In genomic region chr8:90955761-90956136, GRCm38 (mm10) we compare ENCODE assay signal across 7 mouse cellular contexts.
DNase-seq lines count a peak whose midpoint lies in the region; ATAC-seq and TF ChIP-seq lines count a peak whose summit lies in the region.

No protein-coding gene starts in this region.

- peak overlapping the region; percentile 98 for H3K27ac ChIP-seq in lung, postnatal 0 days (ENCODE audit: low read length)
- H3K27ac ChIP-seq in forebrain, embryonic 12.5 days, result peak overlapping the region; percentile 99
- peak overlapping the region; percentile 98 for H3K27ac ChIP-seq in limb, embryonic 14.5 days (replicated peaks; ENCODE audit: low read depth, low read length)
- H3K27ac ChIP-seq in stomach, embryonic 15.5 days, result peak overlapping the region; percentile 94

- peak overlapping the region; percentile 63; the same call in 1 of the 2 replicates for H3K9ac ChIP-seq in lung, postnatal 0 days (replicated peaks; ENCODE audit: low read depth)
- H3K9ac ChIP-seq in forebrain, embryonic 12.5 days, result peak overlapping the region; percentile 59
- peak overlapping the region; percentile 79 for H3K9ac ChIP-seq in limb, embryonic 14.5 days (ENCODE audit: low read depth, low read length, severe bottlenecking)
- no peak overlapping the region for H3K9ac ChIP-seq in stomach, embryonic 15.5 days

- no peak for TF ChIP-seq CTCF in lung, postnatal 0 days (IDR thresholded peaks at IDR 0.05)

- peak overlapping the region; percentile 46; the same call in 1 of the 2 replicates for H3K4me3 ChIP-seq in lung, postnatal 0 days (ENCODE audit: low read depth, low read length)
- peak overlapping the region; percentile 52 for H3K4me3 ChIP-seq in forebrain, embryonic 12.5 days (replicated peaks)
- H3K4me3 ChIP-seq in limb, embryonic 14.5 days (replicated peaks; ENCODE audit: low read length), result peak overlapping the region; percentile 43
- peak overlapping the region; percentile 46 for H3K4me3 ChIP-seq in stomach, embryonic 15.5 days (replicated peaks)

- peaks cover 3% of the 10 kb centered on the region; the same call in 1 of the 2 replicates for H3K4me1 ChIP-seq in lung, postnatal 0 days (ENCODE audit: insufficient read depth, low read depth, low read length)
- H3K4me1 ChIP-seq in forebrain, embryonic 12.5 days, result peaks cover 31% of the 10 kb centered on the region
- H3K4me1 ChIP-seq in limb, embryonic 14.5 days (ENCODE audit: control insufficient read depth, insufficient read depth, low read length), result peaks cover 16% of the 10 kb centered on the region
- H3K4me1 ChIP-seq in stomach, embryonic 15.5 days, result 0 out of 2 replicates have a peak, but pooled peaks cover 3% of the 10 kb centered on the region

- no peak for DNase-seq in lung, postnatal 0 days (ENCODE audit: low spot score)
- no peak for DNase-seq in lung, postnatal 4 days
- no peak for DNase-seq in limb, embryonic 14.5 days (ENCODE audit: low spot score)
- DNase-seq in thymus, postnatal 0 days (ENCODE audit: low spot score), result no peak
- no peak for DNase-seq in gastrocnemius, postnatal 4 days (ENCODE audit: low spot score in 2 of 2)

- TF ChIP-seq POLR2A in limb, embryonic 14.5 days (IDR thresholded peaks at IDR 0.05; ENCODE audit: borderline replicate concordance, extremely low read depth, insufficient read depth, insufficient read length), result no peak

- H3K27me3 ChIP-seq in lung, postnatal 0 days (replicated peaks; ENCODE audit: insufficient read depth, low read length), result no peaks in the 10 kb centered on the region
- H3K27me3 ChIP-seq in forebrain, embryonic 12.5 days, result no peaks in the 10 kb centered on the region
- no peaks in the 10 kb centered on the region for H3K27me3 ChIP-seq in limb, embryonic 14.5 days (ENCODE audit: control insufficient read depth, insufficient read depth, low read length)
- H3K27me3 ChIP-seq in stomach, embryonic 15.5 days (replicated peaks), result no peaks in the 10 kb centered on the region

- no peak for ATAC-seq in lung, postnatal 0 days
- ATAC-seq in forebrain, embryonic 12.5 days (ENCODE audit: low FRiP score), result no peak
- no peak for ATAC-seq in limb, embryonic 14.5 days (ENCODE audit: low FRiP score, low read depth)
- no peak for ATAC-seq in stomach, embryonic 15.5 days (ENCODE audit: insufficient read depth, low FRiP score, low read depth)

- H3K9me3 ChIP-seq in lung, postnatal 0 days (ENCODE audit: low read length), result no peaks in the 10 kb centered on the region
- no peaks in the 10 kb centered on the region for H3K9me3 ChIP-seq in forebrain, embryonic 12.5 days
- no peaks in the 10 kb centered on the region for H3K9me3 ChIP-seq in limb, embryonic 14.5 days (ENCODE audit: control insufficient read depth, low read length)
- H3K9me3 ChIP-seq in stomach, embryonic 15.5 days, result no peaks in the 10 kb centered on the region

- H3K4me2 ChIP-seq in lung, postnatal 0 days (replicated peaks; ENCODE audit: low read depth, low read length), result peak overlapping the region; percentile 57; the same call in 1 of the 2 replicates
- peak overlapping the region; percentile 74 for H3K4me2 ChIP-seq in forebrain, embryonic 12.5 days
- peak overlapping the region; percentile 64 for H3K4me2 ChIP-seq in limb, embryonic 14.5 days (replicated peaks; ENCODE audit: low read depth, low read length, severe bottlenecking)
- H3K4me2 ChIP-seq in stomach, embryonic 15.5 days, result peak overlapping the region; percentile 63

- TF ChIP-seq EP300 in lung, postnatal 0 days (IDR thresholded peaks at IDR 0.05), result no peak

- no peaks in the 10 kb centered on the region for H3K36me3 ChIP-seq in lung, postnatal 0 days (ENCODE audit: insufficient read depth, low read length)
- H3K36me3 ChIP-seq in forebrain, embryonic 12.5 days (replicated peaks), result no peaks in the 10 kb centered on the region
- H3K36me3 ChIP-seq in limb, embryonic 14.5 days (ENCODE audit: control insufficient read depth, insufficient read depth, low read length), result peaks cover 8% of the 10 kb centered on the region; the same call in 1 of the 2 replicates
- H3K36me3 ChIP-seq in stomach, embryonic 15.5 days, result no peaks in the 10 kb centered on the region
